7 mouse cellular contexts compared by ENCODE assay signal in the genomic region with DNA sequence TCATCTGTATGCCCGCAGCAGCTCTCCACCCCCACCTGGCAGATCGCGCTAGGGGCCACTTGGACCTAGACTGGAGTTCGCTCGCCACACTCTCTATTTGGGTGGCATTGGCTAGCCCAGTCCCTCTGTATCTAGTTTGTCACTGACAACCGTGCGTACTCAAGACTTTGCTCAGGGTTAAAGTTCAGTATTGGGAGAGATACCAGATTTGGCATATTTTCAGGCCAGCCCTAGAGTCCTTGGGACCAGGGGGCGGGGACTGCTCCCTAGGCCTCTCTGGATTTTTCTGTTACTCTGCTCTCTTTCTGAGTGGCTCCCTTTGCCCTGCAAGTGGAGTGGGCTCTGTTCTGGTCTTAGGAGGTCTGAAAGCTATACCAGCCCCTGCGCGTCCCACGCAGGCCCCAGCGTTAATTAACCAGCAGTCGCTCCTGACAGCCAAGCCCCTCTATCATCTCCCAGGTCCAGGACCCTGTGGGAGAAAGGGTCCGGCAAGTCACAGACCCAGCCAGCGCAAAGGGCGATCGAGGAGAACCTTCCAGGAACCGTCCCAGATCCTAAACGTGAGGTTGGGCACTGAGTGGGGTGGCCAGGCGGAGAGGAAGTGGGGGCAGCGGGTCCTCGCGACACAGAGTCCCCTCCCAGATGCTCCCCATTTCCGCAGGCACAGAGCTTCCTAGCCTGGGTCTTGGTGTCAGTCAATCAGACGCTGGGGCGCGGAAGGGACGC. TPM values are rescaled to one million over a fixed set of nuclear protein-coding genes. Genes with fewer than 3 reads are reported as not detected.
A peak's percentile ranks its signal among the peaks of the same experiment; 100 is the strongest.
DNase-seq lines count a peak whose midpoint lies in the region; ATAC-seq and TF ChIP-seq lines count a peak whose summit lies in the region.

A gene (plus strand): TSS at position 256 of the 726 bp plus-strand sequence.

- peak within 1 kb of the TSS; percentile 75 for H3K4me2 ChIP-seq in embryonic facial prominence, embryonic 14.5 days (ENCODE audit: low read depth, low read length)
- H3K4me2 ChIP-seq in heart, embryonic 11.5 days: peak within 1 kb of the TSS; percentile 81
- H3K4me2 ChIP-seq in kidney, postnatal 0 days (ENCODE audit: low read length): peak within 1 kb of the TSS; percentile 86
- H3K4me2 ChIP-seq in liver, embryonic 16.5 days (ENCODE audit: low read depth, low read length): peak within 1 kb of the TSS; percentile 83

- TF ChIP-seq CTCF in E14TG2a.4 (conservative IDR thresholded peaks at IDR 0.05; ENCODE audit: low read length): no peak
- no peak for TF ChIP-seq CTCF in kidney, postnatal 0 days (IDR thresholded peaks at IDR 0.05; ENCODE audit: low read depth)

- H3K4me1 ChIP-seq in E14TG2a.4 (replicated peaks; ENCODE audit: low read depth, low read length): peaks cover 33% of the 10 kb centered on the region
- H3K4me1 ChIP-seq in embryonic facial prominence, embryonic 14.5 days (ENCODE audit: control insufficient read depth, insufficient read depth, low read length): peaks cover 11% of the 10 kb centered on the region
- peaks cover 7% of the 10 kb centered on the region; the same call in 1 of the 2 replicates for H3K4me1 ChIP-seq in heart, embryonic 11.5 days (ENCODE audit: control insufficient read depth, insufficient read depth, low read length)
- peaks cover 9% of the 10 kb centered on the region for H3K4me1 ChIP-seq in kidney, postnatal 0 days (replicated peaks; ENCODE audit: insufficient read depth, low read length)
- peaks cover 18% of the 10 kb centered on the region for H3K4me1 ChIP-seq in liver, embryonic 16.5 days (ENCODE audit: control insufficient read depth, low read depth, low read length)

- DNase-seq in MN1 (ENCODE audit: low spot score): peak; percentile 58
- DNase-seq in embryonic facial prominence, embryonic 14.5 days (ENCODE audit: low spot score): peak; percentile 38
- peak; percentile 64 for DNase-seq in kidney, postnatal 0 days (ENCODE audit: low spot score)
- DNase-seq in ovary, postnatal 10 days (ENCODE audit: low spot score): peak; percentile 27

- ATAC-seq in embryonic facial prominence, embryonic 14.5 days (ENCODE audit: low read depth): peak; percentile 26
- ATAC-seq in heart, embryonic 11.5 days (replicated peaks; ENCODE audit: insufficient number of reproducible peaks, low FRiP score, low TSS enrichment): peak; percentile 49; the same call in 1 of the 2 replicates
- peak; percentile 48 for ATAC-seq in kidney, postnatal 0 days (replicated peaks; ENCODE audit: low FRiP score, low read depth)
- ATAC-seq in liver, embryonic 16.5 days (ENCODE audit: low read depth): peak; percentile 77

- peak within 1 kb of the TSS; percentile 88 for H3K27ac ChIP-seq in embryonic facial prominence, embryonic 14.5 days (replicated peaks; ENCODE audit: low read depth, low read length)
- H3K27ac ChIP-seq in heart, embryonic 11.5 days (ENCODE audit: low read depth, low read length): peak within 1 kb of the TSS; percentile 77
- H3K27ac ChIP-seq in kidney, postnatal 0 days: peak within 1 kb of the TSS; percentile 84
- peak within 1 kb of the TSS; percentile 84 for H3K27ac ChIP-seq in liver, embryonic 16.5 days (ENCODE audit: low read length)

- WGBS in embryonic facial prominence, embryonic 14.5 days: 6% methylated on average over 28 of the region's 28 CpGs
- WGBS in heart, embryonic 11.5 days (ENCODE audit: insufficient replicate concordance): 3% methylated on average over 28 of the region's 28 CpGs
- WGBS in kidney, postnatal 0 days: 3% methylated on average over 28 of the region's 28 CpGs
- WGBS in liver, embryonic 16.5 days (ENCODE audit: insufficient replicate concordance): 4% methylated on average over 28 of the region's 28 CpGs

- H3K9me3 ChIP-seq in E14TG2a.4 (ENCODE audit: low read length): no peaks in the 10 kb centered on the region
- no peaks in the 10 kb centered on the region for H3K9me3 ChIP-seq in embryonic facial prominence, embryonic 14.5 days (ENCODE audit: control insufficient read depth, low read length)
- H3K9me3 ChIP-seq in heart, embryonic 11.5 days (replicated peaks; ENCODE audit: control insufficient read depth, low read length): no peaks in the 10 kb centered on the region
- no peaks in the 10 kb centered on the region for H3K9me3 ChIP-seq in kidney, postnatal 0 days (replicated peaks; ENCODE audit: low read length)
- H3K9me3 ChIP-seq in liver, embryonic 16.5 days (replicated peaks; ENCODE audit: control insufficient read depth, low read length): no peaks in the 10 kb centered on the region

- H3K36me3 ChIP-seq in E14TG2a.4 (ENCODE audit: insufficient read depth, low read length): no peaks in the 10 kb centered on the region
- H3K36me3 ChIP-seq in embryonic facial prominence, embryonic 14.5 days (ENCODE audit: control insufficient read depth, insufficient read depth, low read length): no peaks in the 10 kb centered on the region
- H3K36me3 ChIP-seq in heart, embryonic 11.5 days (ENCODE audit: control insufficient read depth, insufficient read depth, low read length): no peaks in the 10 kb centered on the region
- no peaks in the 10 kb centered on the region for H3K36me3 ChIP-seq in kidney, postnatal 0 days (ENCODE audit: insufficient read depth, low read length)
- H3K36me3 ChIP-seq in liver, embryonic 16.5 days (ENCODE audit: control insufficient read depth, insufficient read depth): no peaks in the 10 kb centered on the region

- H3K27me3 ChIP-seq in E14TG2a.4 (ENCODE audit: insufficient read depth, low read length): peaks cover 8% of the 10 kb centered on the region; the same call in 1 of the 2 replicates
- H3K27me3 ChIP-seq in embryonic facial prominence, embryonic 14.5 days (replicated peaks; ENCODE audit: control insufficient read depth, insufficient read depth, low read length): no peaks in the 10 kb centered on the region
- no peaks in the 10 kb centered on the region for H3K27me3 ChIP-seq in heart, embryonic 11.5 days (ENCODE audit: control insufficient read depth, insufficient read depth, low read length)
- H3K27me3 ChIP-seq in kidney, postnatal 0 days (ENCODE audit: insufficient read depth, low read length): no peaks in the 10 kb centered on the region
- H3K27me3 ChIP-seq in liver, embryonic 16.5 days (ENCODE audit: control insufficient read depth, insufficient read depth, low read depth, low read length): no peaks in the 10 kb centered on the region

- H3K9ac ChIP-seq in embryonic facial prominence, embryonic 14.5 days (ENCODE audit: low read depth, low read length): peak within 1 kb of the TSS; percentile 79
- H3K9ac ChIP-seq in heart, embryonic 11.5 days (ENCODE audit: low read depth, low read length): peak within 1 kb of the TSS; percentile 82
- peak within 1 kb of the TSS; percentile 66 for H3K9ac ChIP-seq in kidney, postnatal 0 days (ENCODE audit: low read depth, low read length)
- peak within 1 kb of the TSS; percentile 70 for H3K9ac ChIP-seq in liver, embryonic 16.5 days (ENCODE audit: low read depth, low read length)

- H3K4me3 ChIP-seq in E14TG2a.4 (replicated peaks; ENCODE audit: low read length): peak within 1 kb of the TSS; percentile 85
- peak within 1 kb of the TSS; percentile 71 for H3K4me3 ChIP-seq in embryonic facial prominence, embryonic 14.5 days (ENCODE audit: low read depth, low read length)
- H3K4me3 ChIP-seq in heart, embryonic 11.5 days (ENCODE audit: low read depth, low read length): peak within 1 kb of the TSS; percentile 75
- H3K4me3 ChIP-seq in kidney, postnatal 0 days (replicated peaks; ENCODE audit: low read depth, low read length): peak within 1 kb of the TSS; percentile 46
- H3K4me3 ChIP-seq in liver, embryonic 16.5 days (ENCODE audit: low read depth, low read length): peak within 1 kb of the TSS; percentile 72

RNA-seq across cellular contexts. Expression of the gene that starts here (rescaled TPM):
- polyA plus RNA-seq in embryonic facial prominence, embryonic 14.5 days (2014; fragmentation: Nextera tagmentation; extraction: Ambion mirVana): 15.6 and 17.5 TPM in 2 replicates
- 13.2 and 13.9 TPM in 2 replicates for polyA plus RNA-seq in heart, embryonic 11.5 days (2014; fragmentation: Nextera tagmentation; extraction: Ambion mirVana)
- polyA plus RNA-seq in kidney, postnatal 0 days (2015; fragmentation: Nextera tagmentation; extraction: Ambion mirVana): 18.5 and 20.9 TPM in 2 replicates
- 20.2 and 21.6 TPM in 2 replicates for polyA plus RNA-seq in liver, embryonic 16.5 days (2015; fragmentation: Nextera tagmentation; extraction: Ambion mirVana)

Comparison
In these comparisons a context has a peak if more than half of its experiments do, and no peak if none do; other contexts are left out.
1. Peak in every context shown above with its lines: DNase-seq, ATAC-seq, H3K4me3 ChIP-seq and H3K27ac ChIP-seq.
2. ATAC-seq: peak in every context shown above with its lines; median percentile 77 in liver, embryonic 16.5 days; 49 in heart, embryonic 11.5 days; 48 in kidney, postnatal 0 days; 26 in embryonic facial prominence, embryonic 14.5 days.